Mouse (Mus musculus) heart, embryonic 10.5 days (tissue): ENCODE measurements around the gene Nhp2. TPM values are rescaled to one million over a fixed set of nuclear protein-coding genes. Genes with fewer than 3 reads are reported as not detected.
"Not testable (repeated sequence)": the region's sequence is repeated elsewhere in the genome, so short reads cannot be mapped to it uniquely, and the experiment has no call there.

Source experiments
- DNase-seq: peaks from one replicate; pipeline ENCODE4 v3.0.0-alpha.2; 2017; ENCODE audit warnings: low spot score
- H3K27ac ChIP-seq: fragments of 300-500 bp; sonication (generic); 2 replicates; pipeline ENCODE4 v1.5.1; 2016; ENCODE audit warnings: mild to moderate bottlenecking
- H3K27me3 ChIP-seq: fragments of 300-500 bp; sonication (generic); 2 replicates; pipeline ENCODE4 v1.6.1; 2016; ENCODE audit warnings: mild to moderate bottlenecking; ENCODE audit not compliant: poor library complexity, insufficient read depth, severe bottlenecking
- H3K36me3 ChIP-seq: fragments of 300-500 bp; sonication (generic); 2 replicates; pipeline ENCODE4 v1.6.1; 2016; ENCODE audit warnings: mild to moderate bottlenecking, moderate library complexity
- H3K4me1 ChIP-seq: fragments of 300-500 bp; sonication (generic); 2 replicates; pipeline ENCODE4 v1.6.1; 2016; ENCODE audit warnings: mild to moderate bottlenecking
- H3K4me3 ChIP-seq: fragments of 300-500 bp; sonication (generic); 2 replicates; pipeline ENCODE4 v1.5.1; 2016; ENCODE audit warnings: mild to moderate bottlenecking, moderate library complexity
- H3K9me3 ChIP-seq: fragments of 300-500 bp; sonication (generic); 2 replicates; pipeline ENCODE4 v1.6.1; 2016; ENCODE audit warnings: mild to moderate bottlenecking, moderate library complexity
- whole genome bisulfite sequencing: fragments of 180-500 bp; shearing (Covaris S2); methylation state at CpG from one replicate; pipeline ENCODE4 v1.1.7; 2016; 5-methylcytosine and 5-hydroxymethylcytosine counted together
- polyA plus RNA-seq: library from polyadenylated mRNA; unstranded; fragments of >200 nt; fragmentation: Nextera tagmentation; extraction: Ambion mirVana; gene quantifications from 2 replicates; pipeline ENCODE4 v1.2.1, GENCODE M21; 2016

Gene Nhp2
- polyA plus RNA-seq, 1 experiment from 2014 or later: 210 TPM

DNA sequence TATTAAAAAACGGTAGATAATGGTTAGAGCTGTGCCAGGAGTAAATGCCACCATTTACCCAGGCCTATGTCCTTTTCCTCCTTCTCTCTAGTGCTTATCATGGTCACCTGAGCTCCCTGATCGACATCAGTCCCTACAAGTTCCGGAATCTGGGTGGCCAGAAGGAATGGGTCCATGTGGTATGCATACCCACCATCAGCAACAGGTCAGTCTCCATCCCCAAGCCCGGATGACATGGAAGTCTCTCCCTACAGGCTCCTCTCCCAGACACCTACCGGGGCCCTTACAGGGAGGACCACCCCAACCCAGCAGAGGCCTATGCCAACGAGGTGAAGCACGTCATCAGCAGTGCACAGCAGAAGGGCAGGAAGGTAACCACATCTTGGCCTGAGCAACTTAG is 27.6 kb upstream of the Nhp2 start:
- no peaks in the 10 kb centered on the region for H3K4me1 ChIP-seq
- no peaks in the 10 kb centered on the region for H3K9me3 ChIP-seq
- H3K27me3 ChIP-seq: no peaks in the 10 kb centered on the region
- H3K27ac ChIP-seq: no peak overlapping the region
- peaks cover 100% of the 10 kb centered on the region for H3K36me3 ChIP-seq
- H3K4me3 ChIP-seq: no peak overlapping the region
- no peak for DNase-seq
- 90% methylated on average over 7 of the region's 7 CpGs for WGBS

DNA sequence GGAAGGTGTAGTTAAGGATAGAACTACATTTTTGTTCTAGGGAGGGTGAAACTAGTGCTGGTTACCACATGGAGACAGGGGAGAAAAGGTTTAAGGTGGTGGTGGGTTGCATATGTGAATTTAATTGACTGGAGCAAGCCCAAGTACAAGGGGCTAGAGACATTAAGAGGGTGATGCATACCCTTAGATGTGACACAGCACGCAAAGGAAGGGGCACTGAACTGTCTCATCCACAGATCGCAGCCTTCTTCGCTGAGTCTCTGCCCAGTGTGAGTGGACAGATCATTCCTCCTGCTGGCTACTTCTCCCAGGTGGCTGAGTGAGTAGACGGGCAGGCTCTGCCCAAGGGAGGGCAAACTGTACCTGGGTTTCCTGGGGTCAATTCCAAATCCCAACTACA is 26.2 kb upstream of the Nhp2 start:
- WGBS: 98% methylated on average over 4 of the region's 4 CpGs
- peaks cover 100% of the 10 kb centered on the region for H3K36me3 ChIP-seq

DNA sequence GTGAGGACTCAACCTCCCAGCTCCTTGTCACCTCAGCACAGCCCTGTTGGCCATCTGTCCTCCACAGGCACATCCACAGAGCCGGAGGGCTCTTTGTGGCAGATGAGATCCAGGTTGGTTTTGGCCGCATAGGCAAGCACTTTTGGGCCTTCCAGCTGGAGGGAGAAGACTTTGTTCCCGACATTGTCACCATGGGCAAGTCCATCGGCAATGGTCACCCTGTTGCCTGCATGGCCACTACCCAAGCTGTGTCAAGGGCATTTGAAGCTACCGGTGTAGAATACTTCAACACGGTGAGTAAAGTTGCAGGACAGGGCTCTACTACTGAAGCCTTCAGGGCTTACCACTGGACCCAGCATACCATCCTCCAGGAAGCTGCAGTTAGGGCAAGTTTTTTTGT is 25.7 kb upstream of the Nhp2 start:
- Histone ChIP-seq H3K27ac (no peak overlapping the region), H3K9me3 (no peaks in the 10 kb centered on the region), H3K4me1 (no peaks in the 10 kb centered on the region), H3K36me3 (peaks cover 100% of the 10 kb centered on the region), H3K4me3 (no peak overlapping the region), H3K27me3 (no peaks in the 10 kb centered on the region)
- WGBS: 93% methylated on average over 6 of the region's 6 CpGs
- no peak for DNase-seq

More for the DNA sequence above, 26.2 kb upstream of the Nhp2 start:
- no peaks in the 10 kb centered on the region for H3K9me3 ChIP-seq
- H3K4me1 ChIP-seq: no peaks in the 10 kb centered on the region
- no peak for DNase-seq
- H3K27me3 ChIP-seq: no peaks in the 10 kb centered on the region
- H3K4me3 ChIP-seq: no peak overlapping the region
- no peak overlapping the region for H3K27ac ChIP-seq

DNA sequence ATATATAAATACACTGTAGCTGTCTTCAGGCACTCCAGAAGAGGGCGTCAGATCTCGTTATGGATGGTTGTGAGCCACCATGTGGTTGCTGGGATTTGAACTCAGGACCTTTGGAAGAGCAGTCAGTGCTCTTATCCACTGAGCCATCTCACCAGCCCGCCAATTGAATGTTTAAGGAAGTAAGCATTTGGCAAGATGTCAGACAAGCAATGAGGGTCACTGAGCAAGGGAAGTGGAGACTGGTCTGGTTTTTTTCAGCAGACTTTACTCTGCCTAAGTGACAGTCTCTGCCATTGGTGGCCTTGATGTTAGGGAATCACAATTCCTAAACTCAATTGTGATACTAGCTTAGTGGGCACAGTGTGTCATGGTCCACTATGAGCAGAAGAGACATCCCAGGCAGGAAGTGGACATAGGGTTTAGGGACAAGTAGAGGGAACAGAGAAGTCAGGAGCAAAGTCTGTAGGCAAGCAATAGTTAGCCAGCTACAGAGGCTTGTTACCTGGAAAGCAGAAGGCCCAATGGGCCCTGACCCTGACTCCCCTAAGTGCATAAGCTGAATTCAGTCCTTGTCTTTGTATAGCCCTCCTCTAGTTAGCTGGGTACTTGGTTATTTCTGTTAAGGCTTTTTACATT is 24.7 kb upstream of the Nhp2 start:
- Histone ChIP-seq H3K27ac (no peak overlapping the region), H3K36me3 (peaks cover 100% of the 10 kb centered on the region), H3K9me3 (no peaks in the 10 kb centered on the region), H3K27me3 (no peaks in the 10 kb centered on the region), H3K4me1 (no peaks in the 10 kb centered on the region), H3K4me3 (no peak overlapping the region)
- WGBS: 73% methylated on average over 3 of the region's 3 CpGs
- DNase-seq: no peak

DNA sequence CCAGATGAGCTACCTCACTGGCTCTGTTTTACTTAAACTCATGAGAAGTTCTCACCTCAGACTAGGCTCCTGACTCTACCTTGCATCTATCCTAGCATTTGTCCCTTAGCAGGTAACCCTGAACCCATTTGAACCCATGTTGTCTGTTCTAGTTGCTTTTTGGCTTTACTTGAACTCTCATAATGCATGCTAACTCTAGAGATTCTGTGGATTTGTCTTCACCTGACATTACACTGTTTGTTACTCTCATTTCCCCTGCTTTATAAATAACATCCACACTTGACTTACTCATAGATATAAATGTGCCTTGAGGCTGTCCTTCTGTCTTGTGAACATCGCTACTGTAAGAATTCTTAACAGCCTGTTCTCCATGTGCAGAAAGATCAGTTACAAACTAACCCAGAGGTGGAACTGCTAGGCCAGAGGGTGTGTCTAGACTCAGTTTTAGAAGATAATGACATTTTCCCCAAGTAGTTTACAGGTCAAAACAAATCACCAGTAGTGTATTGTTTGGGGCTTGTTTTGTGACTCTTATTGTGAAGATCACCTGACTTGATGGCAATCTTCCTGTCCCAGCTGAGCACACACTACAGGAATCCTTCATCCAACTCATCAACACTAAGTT is 24.0 kb upstream of the Nhp2 start:
- H3K9me3 ChIP-seq: no peaks in the 10 kb centered on the region
- no peaks in the 10 kb centered on the region for H3K27me3 ChIP-seq
- no peak overlapping the region for H3K27ac ChIP-seq
- H3K36me3 ChIP-seq: peaks cover 100% of the 10 kb centered on the region
- no peaks in the 10 kb centered on the region for H3K4me1 ChIP-seq
- no peak for DNase-seq
- H3K4me3 ChIP-seq: no peak overlapping the region
- 83% methylated on average over 1 of the region's 1 CpGs for WGBS

DNA sequence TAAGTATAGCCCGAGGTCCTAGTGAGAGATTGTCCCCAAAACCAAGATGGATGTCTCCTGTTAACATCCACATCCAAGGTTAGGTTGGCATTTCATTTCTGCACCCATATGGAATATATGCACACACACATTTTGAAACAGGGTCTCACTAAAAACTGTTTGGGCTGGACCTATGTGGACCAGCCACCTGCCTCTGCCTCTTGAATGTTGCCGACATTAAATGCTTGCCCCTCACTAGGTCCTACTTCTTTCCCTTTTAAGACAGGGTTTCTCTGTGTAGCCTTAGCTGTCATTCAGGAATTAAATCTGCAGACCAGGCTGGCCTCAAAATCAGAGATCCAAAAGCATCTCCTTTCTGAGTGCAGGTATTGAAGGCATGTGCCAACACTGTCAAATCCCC is 22.0 kb upstream of the Nhp2 start:
- DNase-seq: no peak

DNA sequence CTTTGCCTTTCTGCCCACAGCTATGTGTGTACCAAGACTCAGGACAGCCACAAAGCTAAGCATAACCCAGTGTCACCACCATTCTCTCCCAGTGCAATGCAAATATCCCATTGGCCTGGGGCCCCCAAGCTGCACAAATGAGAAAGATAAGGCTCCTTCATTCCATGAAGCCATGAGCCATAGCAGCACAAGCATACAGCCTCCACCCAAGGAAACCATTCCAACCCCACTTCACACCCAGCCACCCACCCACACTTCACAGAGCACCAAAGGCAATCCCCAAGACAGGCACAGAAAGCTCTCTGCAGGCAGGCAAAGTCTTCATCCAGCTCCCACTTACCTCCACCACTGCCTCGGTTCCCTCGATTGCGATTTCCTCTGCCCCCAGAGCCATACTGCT is 17.3 kb upstream of the Nhp2 start:
- H3K4me1 ChIP-seq: peaks cover 27% of the 10 kb centered on the region
- no peaks in the 10 kb centered on the region for H3K27me3 ChIP-seq
- H3K27ac ChIP-seq: no peak overlapping the region
- peaks cover 83% of the 10 kb centered on the region for H3K36me3 ChIP-seq
- WGBS: 93% methylated on average over 3 of the region's 3 CpGs
- H3K9me3 ChIP-seq: no peaks in the 10 kb centered on the region
- no peak for DNase-seq
- peak overlapping the region; percentile 9; the same call in 1 of the 2 replicates for H3K4me3 ChIP-seq

More for the DNA sequence above, 22.0 kb upstream of the Nhp2 start:
- Histone ChIP-seq H3K36me3 (peaks cover 100% of the 10 kb centered on the region), H3K9me3 (no peaks in the 10 kb centered on the region), H3K4me3 (no peak overlapping the region), H3K27me3 (no peaks in the 10 kb centered on the region), H3K27ac (no peak overlapping the region), H3K4me1 (peaks cover 11% of the 10 kb centered on the region; the same call in 1 of the 2 replicates)
- 84% methylated on average over 2 of the region's 2 CpGs for WGBS

DNA sequence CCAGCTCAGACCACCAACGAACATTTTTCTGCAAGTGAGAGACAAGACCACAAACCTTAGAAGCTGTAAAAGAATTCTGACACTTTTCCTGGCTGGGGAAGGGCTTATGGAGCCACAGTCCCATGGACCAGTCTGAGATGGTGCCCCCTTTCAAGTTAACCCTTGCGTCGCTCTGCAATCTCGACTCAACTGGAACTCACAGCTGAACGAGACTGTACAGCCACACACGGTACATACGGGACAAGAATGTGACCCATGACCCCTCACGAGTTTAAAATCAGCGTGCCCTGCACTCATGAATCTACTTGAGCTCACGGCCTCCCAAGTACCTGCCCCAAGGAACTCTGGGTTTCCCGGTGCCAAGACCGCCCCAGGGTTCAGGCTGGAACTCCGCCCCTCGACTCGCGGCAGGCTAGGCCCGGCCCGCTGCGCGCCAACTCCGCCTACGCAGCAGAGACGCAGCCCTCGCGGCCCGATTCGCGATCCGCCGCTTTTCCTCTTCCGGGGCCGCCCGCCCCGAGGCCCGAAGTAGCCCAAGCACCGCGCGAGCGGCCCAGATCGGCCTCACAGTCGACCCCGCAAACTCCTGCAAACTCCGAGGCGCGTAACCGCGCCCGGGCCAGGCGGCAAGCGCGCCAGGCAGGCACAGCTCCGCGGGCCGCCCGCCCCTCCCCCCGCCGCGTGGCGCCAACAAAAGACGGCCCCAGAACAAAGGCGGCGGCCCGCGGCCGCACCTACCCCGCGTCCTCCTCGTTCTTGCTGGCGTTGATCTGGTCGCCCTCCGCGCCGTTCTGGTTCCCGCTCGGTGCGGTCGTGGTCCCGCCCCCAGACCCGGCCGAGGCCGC is 13.7 kb upstream of the Nhp2 start:
- Histone ChIP-seq H3K36me3 (peaks cover 47% of the 10 kb centered on the region), H3K9me3 (no peaks in the 10 kb centered on the region), H3K27ac (peak overlapping the region; percentile 100), H3K4me1 (peaks cover 29% of the 10 kb centered on the region), H3K4me3 (peak overlapping the region; percentile 99), H3K27me3 (no peaks in the 10 kb centered on the region)
- peak; percentile 93 for DNase-seq
- WGBS: under 1% methylated on average over 80 of the region's 81 CpGs

DNA sequence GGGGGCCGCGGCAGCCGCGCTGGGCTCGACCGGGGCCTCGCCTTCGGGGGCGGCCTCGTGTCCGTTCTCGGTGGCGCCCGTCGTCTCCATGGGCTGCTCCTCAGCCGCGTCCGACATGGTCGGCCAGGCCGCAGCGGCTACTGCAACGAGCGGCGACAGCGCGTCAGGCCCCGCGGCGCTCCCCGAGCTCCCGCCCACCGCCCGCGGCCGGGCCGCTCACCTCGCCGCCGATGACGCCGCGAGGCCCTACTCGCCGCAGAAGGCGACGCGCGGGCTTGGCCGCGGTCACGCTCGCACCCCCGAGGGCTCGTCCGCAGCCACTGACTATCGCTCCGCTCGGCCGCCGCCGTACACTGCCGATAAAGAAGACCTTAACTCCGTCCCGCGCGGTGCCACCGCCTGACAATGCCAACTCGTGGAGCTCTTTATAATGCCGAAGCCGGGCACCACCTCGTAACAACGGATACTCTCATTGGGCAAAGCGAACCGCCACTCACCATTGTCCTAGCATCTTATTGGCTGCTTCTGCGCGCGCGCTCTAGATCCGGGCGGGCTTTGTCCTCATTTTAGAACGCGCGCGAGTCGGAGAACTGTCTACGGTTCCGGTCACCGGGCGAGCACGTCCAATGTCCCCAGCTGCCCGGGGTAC is 13.0 kb upstream of the Nhp2 start, which contains the start of gene Hnrnpab:
Hnrnpab (minus strand) TSS at position 401 of the 649 bp plus-strand sequence.
- under 1% methylated on average over 87 of the region's 91 CpGs for WGBS
- peaks cover 29% of the 10 kb centered on the region for H3K4me1 ChIP-seq

DNA sequence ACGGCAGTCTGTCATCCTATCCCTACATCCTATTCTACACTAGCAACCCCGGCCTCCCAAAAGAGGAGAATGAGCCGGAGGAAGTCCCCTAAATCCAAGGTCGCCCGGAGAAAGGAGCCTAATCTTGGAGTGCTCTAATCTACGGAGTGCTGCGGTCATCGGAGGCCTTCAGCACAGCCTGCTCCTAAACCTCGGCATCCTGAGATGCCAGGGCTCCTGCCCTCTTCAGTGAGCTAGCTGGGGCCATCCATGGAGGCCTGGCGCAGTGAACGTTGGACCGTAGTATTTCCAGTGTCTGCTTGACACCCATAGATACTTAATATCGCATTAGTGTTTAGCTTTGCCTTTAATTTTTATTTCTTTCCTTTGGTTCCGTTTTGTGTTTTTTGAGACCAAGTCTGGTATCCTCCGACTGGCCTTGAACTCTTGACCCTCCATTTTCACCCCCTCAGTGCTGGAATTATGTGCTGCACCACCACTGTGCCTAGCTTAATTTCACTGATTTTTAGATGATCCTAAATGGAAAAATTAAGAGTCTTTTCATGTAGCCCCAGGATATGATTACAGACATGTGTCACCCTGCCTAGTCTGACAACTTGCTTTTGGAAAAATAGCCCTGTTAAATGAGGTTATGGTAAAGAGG is 12.3 kb upstream of the Nhp2 start:
- Histone ChIP-seq H3K36me3 (peaks cover 33% of the 10 kb centered on the region), H3K27ac (peak overlapping the region; percentile 100), H3K4me3 (peak overlapping the region; percentile 99), H3K9me3 (no peaks in the 10 kb centered on the region), H3K4me1 (peaks cover 22% of the 10 kb centered on the region), H3K27me3 (no peaks in the 10 kb centered on the region)
- 12% methylated on average over 15 of the region's 15 CpGs for WGBS
- no peak for DNase-seq

More for the DNA sequence above, 13.0 kb upstream of the Nhp2 start, which contains the start of gene Hnrnpab:
- Histone ChIP-seq H3K4me3 (peak within 1 kb of the TSS; percentile 99), H3K9me3 (no peaks in the 10 kb centered on the region), H3K36me3 (peaks cover 40% of the 10 kb centered on the region), H3K27ac (peak within 1 kb of the TSS; percentile 100), H3K27me3 (no peaks in the 10 kb centered on the region)
- DNase-seq: peak; percentile 98

DNA sequence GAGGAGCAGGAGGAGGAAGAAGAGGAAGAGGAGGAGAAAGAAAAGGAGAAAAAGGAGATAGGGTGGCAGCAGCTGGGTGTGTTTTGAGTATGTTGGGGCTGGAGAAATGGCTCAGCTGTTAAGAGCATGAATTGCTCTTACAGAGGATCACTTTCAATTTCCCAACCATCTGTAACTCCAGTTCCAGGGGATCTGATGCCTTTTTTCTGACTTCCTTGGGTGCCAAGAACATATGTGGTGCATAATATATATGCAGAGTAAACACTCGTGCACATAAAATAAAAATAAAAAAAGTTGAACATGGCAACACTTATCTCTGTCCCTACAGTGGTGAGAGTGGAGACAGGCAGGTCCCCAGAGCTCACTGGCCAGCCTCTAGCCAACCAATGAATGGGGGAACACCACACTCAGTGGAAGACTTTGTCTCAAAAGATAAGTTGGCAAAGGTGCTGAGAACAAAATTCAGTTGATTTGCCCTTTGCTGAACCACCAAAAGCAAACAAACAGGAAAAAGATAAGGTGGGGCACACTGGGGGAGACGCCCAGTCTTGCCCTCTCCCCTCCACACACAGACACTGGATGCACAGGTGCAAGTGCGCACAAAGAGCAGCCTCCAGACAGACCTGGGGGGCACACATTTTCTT is 10.1 kb upstream of the Nhp2 start:
- H3K27ac ChIP-seq: no peak overlapping the region
- peaks cover 14% of the 10 kb centered on the region for H3K4me1 ChIP-seq
- H3K27me3 ChIP-seq: no peaks in the 10 kb centered on the region
- no peaks in the 10 kb centered on the region for H3K9me3 ChIP-seq
- peaks cover 12% of the 10 kb centered on the region for H3K36me3 ChIP-seq
- no peak overlapping the region for H3K4me3 ChIP-seq
- 65% methylated on average over 3 of the region's 3 CpGs for WGBS
- no peak for DNase-seq

DNA sequence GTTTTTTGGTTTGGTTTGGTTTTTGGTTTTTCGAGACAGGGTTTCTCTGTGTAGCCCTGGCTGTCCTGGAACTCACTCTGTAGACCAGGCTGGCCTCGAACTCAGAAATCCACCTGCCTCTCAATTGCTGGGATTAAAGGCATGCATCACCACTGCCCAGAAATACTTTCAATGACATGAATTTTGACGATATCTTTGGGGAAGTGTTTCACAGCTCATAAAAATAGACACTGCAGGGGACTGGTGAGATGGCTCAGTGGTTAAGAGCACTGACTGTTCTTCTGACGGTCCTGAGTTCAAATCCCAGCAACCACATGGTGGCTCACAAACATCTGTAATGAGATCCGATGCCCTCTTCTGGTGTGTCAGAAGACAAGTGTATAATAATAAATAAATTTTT is 9.6 kb upstream of the Nhp2 start:
- not testable (repeated sequence) for H3K4me1 ChIP-seq, H3K9me3 ChIP-seq, DNase-seq, H3K4me3 ChIP-seq, H3K27ac ChIP-seq, H3K36me3 ChIP-seq, H3K27me3 ChIP-seq
- WGBS: 84% methylated on average over 5 of the region's 5 CpGs
